Mouse (Mus musculus): ENCODE data around the gene Abraxas1. TPM values are rescaled to one million over a fixed set of nuclear protein-coding genes. Genes with fewer than 3 reads are reported as not detected.
A peak's percentile ranks its signal among the peaks of the same experiment; 100 is the strongest.

Abraxas1 gene
- total RNA-seq, 2 experiments from 2014 or later: 8.8 to 11.0 TPM

GRCm38 (mm10) chr5:100825975-100826374 lies 5.2 kb upstream of the Abraxas1 start:
- no peak for DNase-seq

- no peak for DNase-seq
Measured at GRCm38 (mm10) chr5:100822826-100823225, 2.1 kb upstream of the Abraxas1 start.

- no peak for DNase-seq
Measured at GRCm38 (mm10) chr5:100821375-100821774, 610 bp upstream of the Abraxas1 start.

DNA sequence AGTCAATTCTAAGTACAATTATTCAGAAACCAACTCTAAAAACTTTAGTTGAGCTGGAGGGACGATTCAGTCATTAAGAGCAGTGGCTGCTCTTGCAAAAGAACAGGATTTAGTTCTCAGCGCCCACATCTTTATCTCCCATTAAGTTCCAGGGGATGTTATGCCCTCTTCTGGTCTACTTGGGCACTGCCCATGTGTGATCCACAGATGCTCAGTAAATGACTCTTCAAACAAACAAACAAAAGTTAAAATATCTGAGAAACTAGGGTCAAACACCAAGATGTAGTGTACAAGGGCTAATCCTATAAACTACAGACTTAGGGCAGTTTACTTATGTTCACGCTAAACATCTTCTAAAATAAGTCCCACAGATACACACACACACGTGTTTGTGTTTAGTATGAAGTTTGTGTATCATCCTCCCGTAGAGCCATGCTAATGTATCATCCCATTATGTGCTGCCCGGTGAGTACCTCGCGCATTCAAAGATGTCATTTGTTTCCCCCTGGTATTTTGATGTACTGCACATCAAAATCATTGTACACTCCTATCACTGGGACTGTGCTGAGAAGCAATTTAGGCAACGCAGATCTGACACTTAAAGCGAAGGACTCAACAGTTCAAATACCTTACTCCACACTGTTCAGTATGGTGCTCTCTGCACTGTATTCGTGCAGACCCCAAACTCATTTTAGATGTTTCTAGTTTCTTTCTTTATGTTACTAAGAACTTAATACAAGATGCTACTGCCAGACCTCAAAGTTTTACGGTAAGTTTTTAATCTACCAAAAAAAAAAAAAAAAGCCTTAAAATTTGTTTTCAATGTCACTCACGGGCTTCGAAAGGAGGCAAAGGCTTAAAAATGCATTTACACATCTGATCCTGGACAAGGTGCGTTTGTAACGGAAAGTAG lies 941 bp downstream of the Abraxas1 start:
- no peak for DNase-seq

DNA sequence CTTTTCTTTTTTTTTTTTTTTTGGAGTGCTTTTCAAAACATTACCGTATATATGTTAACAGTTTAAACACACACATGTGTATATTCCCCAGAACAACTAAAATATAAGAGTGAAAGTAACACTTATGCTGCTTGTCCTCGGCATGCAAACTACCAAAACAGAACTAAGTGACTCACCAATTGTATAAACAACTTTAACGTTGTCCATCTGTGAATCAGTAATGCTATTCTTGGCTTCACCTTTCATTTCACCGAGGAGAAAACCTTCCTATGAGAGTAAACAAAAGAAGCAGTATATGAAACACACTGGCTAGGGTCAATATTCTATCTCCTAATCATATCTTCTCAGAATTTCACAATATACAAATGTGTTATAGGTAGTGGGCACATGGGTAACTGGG lies 2.4 kb downstream of the Abraxas1 start:
- DNase-seq: no peak

DNA sequence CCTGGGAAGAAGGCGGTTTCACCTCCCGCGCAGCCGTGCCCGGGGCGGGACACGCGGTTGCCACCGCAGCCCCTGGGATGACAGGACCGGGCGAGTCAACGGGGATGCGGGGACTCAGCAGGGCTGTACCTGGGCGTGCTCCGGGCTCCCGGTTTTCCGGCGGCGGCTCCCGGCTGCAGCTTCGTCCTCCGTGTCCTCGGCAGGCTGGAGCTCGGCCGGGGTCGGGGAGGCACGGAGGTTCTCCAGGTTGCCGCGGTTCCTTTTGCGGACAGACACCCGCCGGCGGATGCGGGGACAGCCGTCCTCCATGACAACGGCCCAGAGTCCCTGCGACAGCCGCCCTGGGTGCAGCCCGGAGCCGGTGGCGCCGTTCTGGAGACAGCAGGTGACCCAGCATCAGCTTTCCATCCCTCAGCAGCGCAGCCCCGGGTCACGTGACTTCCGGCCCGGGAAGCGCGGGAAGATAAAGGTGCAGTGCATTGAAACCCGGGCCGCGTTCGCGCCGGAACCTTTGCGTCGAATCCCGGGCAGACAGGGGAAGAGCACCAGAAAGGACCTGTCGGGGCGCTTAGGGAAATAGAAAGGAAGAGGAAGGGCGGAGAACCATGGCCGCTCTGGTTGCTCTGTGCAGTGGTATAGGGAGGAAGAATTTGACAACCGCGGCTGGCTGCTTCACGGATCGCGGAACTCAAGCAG lies 22.5 kb downstream of the Abraxas1 start, which contains the start of the genes Helq and Mrps18c:
Gene Helq, minus strand, starts transcription at position 434 of the 696 bp plus-strand sequence.
Gene Mrps18c, plus strand, starts transcription at position 463 of the 696 bp plus-strand sequence.
- peak; percentile 90 to 91 for DNase-seq

- no peak for DNase-seq
Measured at GRCm38 (mm10) chr5:100794084-100794483, 26.7 kb downstream of the Abraxas1 start.

- no peak for DNase-seq
Measured at GRCm38 (mm10) chr5:100792261-100792660, 28.5 kb downstream of the Abraxas1 start.

GRCm38 (mm10) chr5:100787527-100787926 lies 33.2 kb downstream of the Abraxas1 start:
- no peak for DNase-seq

- no peak for DNase-seq
Measured at GRCm38 (mm10) chr5:100779002-100779401, 41.8 kb downstream of the Abraxas1 start.

DNA sequence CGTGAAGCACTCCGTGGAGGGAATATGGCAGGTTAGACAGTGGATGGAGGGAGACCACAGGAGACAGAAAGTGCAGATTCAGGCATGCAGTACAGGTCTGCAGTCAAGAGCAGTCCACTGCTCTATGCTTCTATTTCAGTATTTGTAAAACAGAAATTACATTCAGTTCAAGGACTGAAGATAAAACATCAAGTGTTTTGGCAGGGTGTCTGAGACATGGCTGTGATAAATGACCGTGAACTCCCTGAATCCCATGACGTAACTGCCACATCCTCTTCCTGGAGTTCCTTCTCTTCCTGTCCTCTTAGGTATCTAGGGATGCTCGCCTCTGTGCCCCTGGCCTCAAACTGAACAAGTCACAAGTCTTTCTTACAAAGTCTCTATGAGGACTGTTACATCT lies 43.9 kb downstream of the Abraxas1 start:
- DNase-seq: no peak

- no peak for DNase-seq
Measured at GRCm38 (mm10) chr5:100775778-100776404, 44.9 kb downstream of the Abraxas1 start.

DNA sequence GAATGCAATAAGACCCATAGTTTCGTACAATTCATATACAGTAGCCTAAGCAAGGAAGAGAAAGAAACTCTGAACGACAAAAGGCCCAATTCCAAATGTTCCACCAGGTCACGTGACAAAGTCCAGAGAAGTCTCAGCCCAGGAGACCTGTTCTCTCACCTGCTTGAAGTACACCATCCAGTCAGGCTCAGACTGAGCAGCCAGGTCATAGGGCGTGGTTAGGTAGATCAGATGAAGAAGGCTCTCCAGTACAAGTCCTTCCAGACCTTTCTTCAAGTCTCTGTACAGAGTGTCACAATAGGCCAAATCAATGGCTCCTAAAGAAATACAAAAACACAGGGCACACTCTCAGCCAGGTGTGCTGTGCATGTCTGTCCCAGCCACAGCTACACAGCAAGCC lies 49.2 kb downstream of the Abraxas1 start:
- no peak for DNase-seq

DNA sequence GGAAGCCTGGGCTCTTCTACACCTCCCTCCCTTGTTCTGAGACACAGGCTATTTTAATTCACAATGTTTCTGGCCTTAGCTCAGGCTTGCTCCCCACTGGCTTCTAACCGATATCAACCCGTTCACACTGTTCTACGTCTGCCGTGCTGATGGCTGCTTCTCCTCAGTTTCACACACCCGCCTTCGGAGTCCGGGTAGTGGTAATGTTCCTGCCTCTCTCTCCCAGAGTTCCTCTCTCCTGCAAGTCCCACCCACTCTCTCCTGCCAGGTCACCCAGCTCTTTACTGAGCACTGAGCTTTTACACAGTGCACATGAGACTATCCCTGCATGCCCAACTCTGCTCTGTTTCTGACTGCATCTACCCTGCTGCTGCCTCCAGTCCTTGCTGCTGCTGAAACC lies 54.7 kb downstream of the Abraxas1 start:
- DNase-seq: no peak

DNA sequence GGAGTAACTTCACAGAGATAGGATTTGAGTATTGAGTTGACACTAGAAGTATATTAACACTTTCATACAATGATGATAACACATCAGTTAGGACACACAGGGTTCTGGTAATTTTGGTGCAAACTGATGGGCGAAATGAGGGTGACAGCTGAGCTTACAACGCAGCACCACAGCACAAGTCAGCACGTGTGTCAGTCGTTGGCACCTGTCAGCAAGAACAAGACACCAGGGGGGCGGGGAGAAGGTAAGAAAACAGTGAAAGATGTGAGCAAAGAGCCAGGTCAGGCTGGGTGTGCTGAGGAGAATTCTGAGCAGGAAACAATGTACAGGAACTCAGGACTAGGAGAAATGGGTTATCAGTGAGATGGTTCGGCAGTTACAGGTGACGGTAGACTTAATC lies 59.0 kb downstream of the Abraxas1 start:
- DNase-seq: no peak

GRCm38 (mm10) chr5:100760049-100760663 lies 60.6 kb downstream of the Abraxas1 start:
- DNase-seq: no peak

GRCm38 (mm10) chr5:100758121-100758520 lies 62.6 kb downstream of the Abraxas1 start:
- no peak for DNase-seq

Other genes starting within 250 kb of the Abraxas1 start
- gene Plac8, start 248.7 kb downstream of the Abraxas1 start, total RNA-seq (2021): 1 to 10 TPM; 1.1 to 4.1 TPM
- gene Coq2, start 145.8 kb downstream of the Abraxas1 start, total RNA-seq (2021): 100 to 1,000 TPM; 104 to 107 TPM
- 1 to 10 TPM; 1.0 to 1.8 TPM for gene Hpse, start 101.2 kb downstream of the Abraxas1 start, total RNA-seq (2021)
- 1 to 10 TPM; 2.4 to 4.9 TPM for gene Helq, start 22.4 kb downstream of the Abraxas1 start, total RNA-seq (2021)
- 10 to 100 TPM; 85.1 to 86.7 TPM for gene Mrps18c, start 22.3 kb downstream of the Abraxas1 start, total RNA-seq (2021)
- 10 to 100 TPM; 19.8 to 26.1 TPM for gene Gpat3, start 24.7 kb upstream of the Abraxas1 start, total RNA-seq (2021)

Measured in heart, adult 18-20 months (tissue).